Mouse (Mus musculus): ENCODE results near the gene Pate4. TPM values are rescaled to one million over a fixed set of nuclear protein-coding genes. Genes with fewer than 3 reads are reported as not detected.
"Not testable (repeated sequence)": the region's sequence is repeated elsewhere in the genome, so short reads cannot be mapped to it uniquely, and the experiment has no call there.

Pate4 gene
- not detected in 2 replicates for polyA plus RNA-seq (2012; ENCODE audit: insufficient read depth, low replicate concordance)

DNA sequence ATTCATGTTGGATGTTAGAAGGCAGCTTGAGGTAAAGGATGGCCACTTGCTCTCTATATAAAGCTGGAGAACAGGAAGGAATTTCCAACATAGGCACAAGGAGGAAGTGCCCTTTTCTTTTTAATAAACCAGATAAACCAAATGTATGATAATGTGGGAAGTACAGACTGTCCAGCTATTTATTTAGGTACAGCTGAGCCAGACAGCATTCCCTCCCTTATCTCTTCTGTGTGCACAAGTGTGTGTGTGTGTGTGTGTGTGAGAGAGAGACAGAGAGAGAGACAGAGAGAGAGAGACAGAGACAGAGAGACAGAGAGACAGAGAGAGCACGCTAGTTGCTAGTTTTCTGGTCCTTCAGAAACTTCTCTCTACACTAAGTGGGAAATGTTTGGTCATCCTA is at the start of gene Pate4:
Pate4 (minus strand) TSS at position 101 of the 400 bp plus-strand sequence.
- no peaks in the 10 kb centered on the region for H3K36me3 ChIP-seq (replicated peaks; ENCODE audit: low read length)
- TF ChIP-seq GATA1 (IDR thresholded peaks at IDR 0.05; ENCODE audit: borderline replicate concordance, low read length) (no peak), FLI1 (IDR thresholded peaks at IDR 0.05; ENCODE audit: low read length) (no peak)
- peaks cover 13% of the 10 kb centered on the region; the same call in 1 of the 2 replicates for H3K4me1 ChIP-seq
- no peak within 1 kb of the TSS for H3K4me3 ChIP-seq (replicated peaks)
- no peaks in the 10 kb centered on the region for H3K27me3 ChIP-seq (replicated peaks)
- H3K9me3 ChIP-seq: no peaks in the 10 kb centered on the region

DNA sequence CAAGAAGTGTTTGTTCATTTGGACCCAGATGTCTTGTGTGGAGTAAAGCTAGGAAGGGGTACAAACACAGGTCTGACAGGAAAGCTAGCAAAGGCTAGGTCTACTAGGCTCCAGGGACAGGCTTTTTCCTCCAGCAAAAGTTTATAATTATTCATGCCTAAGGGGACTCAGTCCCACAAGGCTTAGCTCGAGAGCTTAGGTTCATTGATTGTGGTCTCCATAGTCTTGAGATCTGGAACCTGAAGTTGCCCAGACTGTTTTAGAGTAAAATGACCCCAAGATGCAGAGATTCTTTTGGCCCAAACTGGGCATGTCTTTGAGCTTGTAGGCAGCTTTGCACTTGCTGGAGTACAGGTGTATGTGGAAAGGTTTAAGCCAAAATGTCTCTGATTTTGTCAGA is 36.4 kb upstream of the Pate4 start, which contains the start of gene Pate3:
Pate3 (minus strand) TSS at position 101 of the 400 bp plus-strand sequence.
- no peak for TF ChIP-seq FLI1 (IDR thresholded peaks at IDR 0.05; ENCODE audit: low read length)
- TF ChIP-seq GATA1 (IDR thresholded peaks at IDR 0.05; ENCODE audit: borderline replicate concordance, low read length): no peak
- Histone ChIP-seq H3K4me3 (replicated peaks) (no peak within 1 kb of the TSS), H3K36me3 (replicated peaks; ENCODE audit: low read length) (no peaks in the 10 kb centered on the region), H3K9me3 (peaks cover 6% of the 10 kb centered on the region; the same call in 1 of the 2 replicates), H3K27me3 (replicated peaks) (no peaks in the 10 kb centered on the region), H3K4me1 (no peaks in the 10 kb centered on the region)

DNA sequence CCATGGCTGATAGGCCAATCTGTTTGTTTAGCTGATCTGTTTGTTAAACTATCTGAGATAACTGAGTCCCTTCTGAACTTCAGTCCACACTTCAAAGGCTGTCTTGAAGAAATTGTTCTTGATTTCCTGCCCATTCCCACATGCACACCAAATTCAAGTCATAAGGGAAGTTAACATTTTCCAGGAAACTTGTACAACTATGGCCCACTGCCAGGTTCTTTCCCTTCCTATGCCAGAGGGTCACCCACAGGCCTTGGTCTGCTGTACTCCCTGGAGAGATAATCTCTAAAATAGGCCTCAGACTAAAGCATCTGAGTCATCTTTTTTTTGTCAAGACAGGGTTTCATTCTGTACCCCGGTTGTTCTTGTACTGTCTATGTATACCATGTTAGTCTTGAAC is 21.2 kb upstream of the Pate4 start:
- Histone ChIP-seq H3K4me1 (no peaks in the 10 kb centered on the region), H3K27me3 (replicated peaks) (no peaks in the 10 kb centered on the region), H3K36me3 (replicated peaks; ENCODE audit: low read length) (no peaks in the 10 kb centered on the region), H3K4me3 (replicated peaks) (no peak overlapping the region), H3K9me3 (no peaks in the 10 kb centered on the region)
- TF ChIP-seq FLI1 (IDR thresholded peaks at IDR 0.05; ENCODE audit: low read length) (no peak), GATA1 (IDR thresholded peaks at IDR 0.05; ENCODE audit: borderline replicate concordance, low read length) (no peak)

DNA sequence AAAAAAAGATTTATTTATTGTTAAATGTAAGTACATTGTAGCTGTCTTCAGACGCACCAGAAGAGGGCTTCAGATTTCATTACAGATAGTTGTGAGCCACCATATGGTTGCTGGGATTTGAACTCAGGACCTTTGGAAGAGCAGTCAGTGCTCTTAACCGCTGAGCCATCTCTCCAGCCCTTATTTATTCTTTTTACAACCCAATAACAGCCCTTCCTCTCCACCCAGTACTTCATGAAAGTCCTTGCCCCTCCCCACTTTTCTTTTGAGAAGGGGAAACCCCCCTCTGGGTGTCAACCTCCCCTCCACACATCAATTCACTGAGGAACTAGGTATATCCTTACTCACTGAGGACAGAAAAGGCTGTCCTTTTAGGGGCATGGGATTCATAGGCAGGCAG is 5.0 kb upstream of the Pate4 start:
- not testable (repeated sequence) for H3K36me3 ChIP-seq (replicated peaks; ENCODE audit: low read length); H3K27me3 ChIP-seq (replicated peaks); H3K4me3 ChIP-seq (replicated peaks); H3K9me3 ChIP-seq
- H3K4me1 ChIP-seq: peaks cover 11% of the 10 kb centered on the region; the same call in 1 of the 2 replicates

DNA sequence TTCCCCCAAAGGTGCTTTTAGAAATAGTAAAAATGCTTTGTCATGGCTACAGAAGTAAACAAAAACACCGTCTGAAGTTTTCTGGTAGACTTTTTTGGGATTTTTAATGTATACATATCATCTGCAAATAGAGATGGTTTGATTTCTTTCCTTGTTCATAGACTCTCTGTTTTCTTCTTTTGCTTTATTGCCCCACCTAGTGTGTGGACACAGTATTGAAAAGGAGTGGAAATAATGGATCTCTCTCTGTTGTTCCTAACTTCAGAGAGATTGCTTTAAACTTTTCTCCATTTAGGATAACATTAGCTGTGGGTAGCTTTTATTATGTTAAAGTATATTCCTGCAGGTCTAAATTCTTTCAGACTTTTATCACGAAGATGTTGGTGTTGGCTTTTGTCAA is 2.3 kb upstream of the Pate4 start:
- peaks cover 13% of the 10 kb centered on the region; the same call in 1 of the 2 replicates for H3K4me1 ChIP-seq
- TF ChIP-seq FLI1 (IDR thresholded peaks at IDR 0.05; ENCODE audit: low read length) (no peak), GATA1 (IDR thresholded peaks at IDR 0.05; ENCODE audit: borderline replicate concordance, low read length) (no peak)
- no peaks in the 10 kb centered on the region for H3K27me3 ChIP-seq (replicated peaks)
- H3K9me3 ChIP-seq: no peaks in the 10 kb centered on the region
- H3K36me3 ChIP-seq (replicated peaks; ENCODE audit: low read length): no peaks in the 10 kb centered on the region
- no peak overlapping the region for H3K4me3 ChIP-seq (replicated peaks)

DNA sequence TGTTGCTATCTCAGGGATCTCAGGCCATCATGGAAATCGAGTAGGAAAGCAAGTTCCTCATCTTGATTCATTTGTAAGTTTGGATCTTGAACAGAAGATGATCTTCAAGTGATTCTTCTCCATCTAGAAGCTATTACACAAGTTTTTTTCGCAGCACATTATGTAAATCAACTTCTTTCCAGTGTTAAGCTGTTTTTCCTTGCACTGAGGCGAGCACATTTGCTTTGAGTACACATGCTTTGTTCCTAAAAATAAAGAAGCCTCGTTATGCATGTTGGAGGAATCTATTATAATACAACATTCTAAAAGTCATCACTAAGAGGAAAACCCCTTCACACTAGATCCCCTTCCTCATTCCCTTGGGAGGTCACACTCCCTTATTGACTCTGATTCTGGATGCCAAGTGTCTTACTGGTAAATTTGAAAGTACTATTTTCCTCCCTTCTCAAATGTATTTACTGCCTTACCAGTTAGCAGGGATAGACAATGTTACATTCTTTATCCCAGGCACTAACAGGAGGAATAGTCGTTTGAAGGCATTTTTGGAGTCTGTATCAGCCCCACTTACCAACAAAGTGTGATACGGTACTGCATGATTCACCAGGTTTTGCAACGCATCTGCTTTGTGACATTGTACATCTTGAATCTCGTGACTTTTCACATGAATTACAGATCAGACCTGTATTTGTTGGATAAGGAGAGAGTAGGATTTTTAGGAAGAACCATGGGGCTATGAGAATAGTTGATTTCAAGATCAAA is 3.9 kb downstream of the Pate4 start:
- H3K27me3 ChIP-seq (replicated peaks): no peaks in the 10 kb centered on the region
- H3K4me1 ChIP-seq: peaks cover 12% of the 10 kb centered on the region; the same call in 1 of the 2 replicates
- no peaks in the 10 kb centered on the region for H3K36me3 ChIP-seq (replicated peaks; ENCODE audit: low read length)
- no peak overlapping the region for H3K4me3 ChIP-seq (replicated peaks)
- TF ChIP-seq GATA1 (IDR thresholded peaks at IDR 0.05; ENCODE audit: borderline replicate concordance, low read length): no peak
- no peak for TF ChIP-seq FLI1 (IDR thresholded peaks at IDR 0.05; ENCODE audit: low read length)
- no peaks in the 10 kb centered on the region; the same call in 1 of the 2 replicates for H3K9me3 ChIP-seq

DNA sequence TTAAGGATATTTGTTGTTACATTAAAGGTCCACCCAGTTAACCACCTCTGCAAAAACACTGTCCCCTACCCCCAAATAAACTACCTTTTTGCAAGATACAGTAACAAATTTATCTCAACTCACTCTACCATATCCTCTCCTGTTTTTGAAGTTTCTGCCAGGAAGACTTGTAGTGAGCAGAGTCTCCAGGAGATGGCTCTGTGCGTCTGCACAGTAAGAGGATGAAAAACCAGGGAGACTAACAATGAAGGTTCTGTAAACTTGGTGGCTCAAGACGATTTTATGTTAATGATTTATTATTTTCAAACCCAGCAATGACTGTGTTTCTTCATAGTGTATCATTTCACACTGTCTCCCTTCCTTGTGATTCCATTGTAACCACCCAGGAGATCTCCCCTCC is 18.8 kb downstream of the Pate4 start:
- Histone ChIP-seq H3K4me3 (replicated peaks) (no peak overlapping the region), H3K27me3 (replicated peaks) (no peaks in the 10 kb centered on the region), H3K4me1 (no peaks in the 10 kb centered on the region), H3K36me3 (replicated peaks; ENCODE audit: low read length) (no peaks in the 10 kb centered on the region), H3K9me3 (0 out of 2 replicates have a peak, but pooled peaks cover 10% of the 10 kb centered on the region)
- TF ChIP-seq GATA1 (IDR thresholded peaks at IDR 0.05; ENCODE audit: borderline replicate concordance, low read length) (no peak), FLI1 (IDR thresholded peaks at IDR 0.05; ENCODE audit: low read length) (no peak)

DNA sequence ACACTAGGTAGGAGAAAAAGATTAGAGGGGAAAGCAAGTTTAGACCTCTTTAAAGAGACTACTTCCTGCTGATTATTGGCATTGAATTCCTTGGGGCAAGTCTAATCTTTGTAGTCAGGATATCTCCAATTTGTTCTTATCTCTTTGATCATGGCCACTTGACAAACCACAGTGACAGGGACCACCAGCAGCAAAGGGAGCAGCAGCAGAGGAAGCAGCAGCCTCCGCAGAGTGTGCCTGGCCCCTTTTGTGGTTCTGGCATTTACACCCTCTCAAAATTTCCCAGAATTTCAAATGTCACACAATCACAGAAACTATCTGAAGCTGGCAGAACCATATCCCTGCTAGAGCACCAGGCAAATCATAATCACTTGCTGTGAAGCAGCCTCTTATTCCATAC is 24.1 kb downstream of the Pate4 start:
- no peaks in the 10 kb centered on the region for H3K27me3 ChIP-seq (replicated peaks)
- TF ChIP-seq GATA1 (IDR thresholded peaks at IDR 0.05; ENCODE audit: borderline replicate concordance, low read length): no peak
- TF ChIP-seq FLI1 (IDR thresholded peaks at IDR 0.05; ENCODE audit: low read length): no peak

DNA sequence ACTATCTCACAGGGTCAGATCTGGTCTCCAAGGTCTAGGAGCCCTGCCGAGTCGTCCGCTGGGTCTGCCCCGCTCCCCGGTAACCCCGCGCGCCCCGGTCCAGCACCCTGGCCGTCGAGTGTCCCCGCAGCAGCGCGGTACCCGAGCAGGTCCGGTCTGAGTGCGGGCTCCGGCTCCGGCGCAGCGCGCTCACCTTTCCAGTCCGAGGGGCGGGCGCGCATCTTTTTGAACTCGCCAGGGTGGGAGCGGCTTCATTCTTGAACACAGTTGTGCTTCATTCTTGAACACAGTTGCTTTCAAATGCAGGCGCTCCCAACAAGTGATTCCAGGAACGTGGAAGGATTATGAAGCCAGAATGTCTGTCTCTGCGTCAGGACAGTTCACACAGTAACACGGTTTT is 37.3 kb downstream of the Pate4 start:
- peaks cover 4% of the 10 kb centered on the region; the same call in 1 of the 2 replicates for H3K9me3 ChIP-seq
- peaks cover 13% of the 10 kb centered on the region for H3K4me1 ChIP-seq
- H3K36me3 ChIP-seq (replicated peaks; ENCODE audit: low read length): no peaks in the 10 kb centered on the region
- H3K27me3 ChIP-seq (replicated peaks): peaks cover 16% of the 10 kb centered on the region
- H3K4me3 ChIP-seq (replicated peaks): peak overlapping the region; percentile 69
- no peak for TF ChIP-seq GATA1 (IDR thresholded peaks at IDR 0.05; ENCODE audit: borderline replicate concordance, low read length)
- TF ChIP-seq FLI1 (IDR thresholded peaks at IDR 0.05; ENCODE audit: low read length): no peak

More for the DNA sequence above, 24.1 kb downstream of the Pate4 start:
- H3K9me3 ChIP-seq: 0 out of 2 replicates have a peak, but pooled peaks cover 4% of the 10 kb centered on the region
- H3K36me3 ChIP-seq (replicated peaks; ENCODE audit: low read length): no peaks in the 10 kb centered on the region
- H3K4me1 ChIP-seq: no peaks in the 10 kb centered on the region; the same call in 1 of the 2 replicates
- no peak overlapping the region for H3K4me3 ChIP-seq (replicated peaks)

DNA sequence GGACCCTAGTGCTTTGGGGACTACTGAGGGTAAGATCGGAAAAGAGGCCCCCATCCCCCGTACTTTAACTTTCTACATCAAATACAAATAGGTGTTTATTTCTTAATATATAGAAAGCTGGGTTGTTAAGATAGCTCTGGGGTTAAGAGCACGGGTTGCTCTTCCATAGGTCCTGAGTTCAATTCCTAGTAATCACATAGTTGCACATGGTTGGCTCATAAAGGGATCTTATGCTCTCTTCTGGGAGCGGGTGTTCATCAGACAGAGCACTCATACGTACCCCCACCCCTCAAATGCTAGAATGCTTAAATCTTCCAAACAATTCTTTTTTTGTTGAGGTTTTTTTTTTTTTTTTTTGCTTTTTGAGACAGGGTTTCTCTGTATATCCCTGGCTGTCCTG is 41.1 kb downstream of the Pate4 start:
- H3K27me3 ChIP-seq (replicated peaks): peaks cover 16% of the 10 kb centered on the region
- peaks cover 24% of the 10 kb centered on the region for H3K36me3 ChIP-seq (replicated peaks; ENCODE audit: low read length)
- peak overlapping the region; percentile 92 for H3K4me3 ChIP-seq (replicated peaks)
- H3K4me1 ChIP-seq: peaks cover 24% of the 10 kb centered on the region
- TF ChIP-seq FLI1 (IDR thresholded peaks at IDR 0.05; ENCODE audit: low read length) (no peak), GATA1 (IDR thresholded peaks at IDR 0.05; ENCODE audit: borderline replicate concordance, low read length) (no peak)
- H3K9me3 ChIP-seq: no peaks in the 10 kb centered on the region

All from megakaryocyte, embryonic 14.5 days (primary cell).